Mouse (Mus musculus): ENCODE measurements at regions not wholly inside any gene's neighbourhood (a gene's known extent, or its start where the extent isn't known, plus 50 kb on each side); places are given as distances from the start of the nearest gene placed in this dataset.

DNA sequence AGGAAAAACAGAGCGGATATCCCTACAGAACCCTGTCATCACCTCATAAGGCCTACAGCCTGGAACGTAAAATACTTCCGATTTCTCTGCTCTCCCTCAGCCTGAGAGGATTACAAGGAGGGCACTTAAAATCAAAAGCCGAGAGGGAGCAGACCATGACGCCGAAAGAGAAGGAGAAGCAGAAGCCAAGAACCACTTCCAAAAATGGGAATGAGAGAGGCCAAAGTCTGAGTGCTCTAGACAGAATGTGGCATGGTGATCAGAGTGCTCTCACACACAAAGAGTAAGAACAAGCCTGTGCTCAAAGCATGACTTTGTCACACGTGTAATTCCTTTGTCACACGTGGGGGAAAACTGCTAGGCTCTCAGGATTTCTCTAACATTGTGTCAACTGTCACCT lies 125.9 kb downstream of the Hlx start:
- DNase-seq = no peak

- no peak for DNase-seq
These were observed 126.8 kb downstream of the Hlx start for GRCm38 (mm10) chr1:184605666-184606065.

DNA sequence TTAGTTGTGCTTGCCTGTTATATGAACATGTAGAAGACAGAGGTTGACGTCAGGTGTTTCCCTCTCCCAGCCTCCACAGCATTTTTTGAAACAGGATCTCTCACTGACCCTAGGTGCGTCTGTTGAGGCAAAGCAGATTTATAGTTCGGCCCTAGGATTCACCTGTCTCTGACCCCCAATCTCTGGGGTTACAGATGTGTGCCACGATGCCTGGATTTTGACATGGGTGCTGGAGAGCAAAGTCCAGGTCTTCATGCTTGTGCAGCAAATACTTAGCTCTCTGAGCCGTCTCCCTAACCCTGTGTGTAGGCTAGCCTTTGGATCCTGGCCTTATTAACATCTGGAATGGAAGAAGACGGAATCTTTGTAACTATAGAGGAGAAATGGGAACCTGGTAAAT lies 129.3 kb downstream of the Hlx start:
- DNase-seq = no peak

DNA sequence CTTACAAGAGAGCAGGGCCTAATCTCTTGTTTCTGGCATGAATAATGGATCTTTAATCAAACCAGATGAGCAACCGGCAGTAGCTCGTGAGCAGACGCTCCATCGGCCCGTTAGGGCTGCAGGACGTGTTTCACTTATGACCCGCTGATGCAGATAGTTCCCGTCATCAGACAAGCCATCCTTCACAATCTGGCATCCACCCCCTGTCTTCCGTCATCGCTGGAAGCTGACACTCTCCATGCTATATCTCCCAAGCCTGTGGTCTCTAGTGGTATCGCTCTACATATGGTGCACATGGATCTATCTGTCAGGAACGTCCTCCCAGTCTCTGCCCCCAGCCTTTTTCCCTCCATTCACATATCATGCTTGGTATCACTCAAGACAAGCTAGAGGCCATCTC lies 137.0 kb downstream of the Hlx start:
- DNase-seq = no peak

GRCm38 (mm10) chr1:184590634-184591033 lies 141.8 kb downstream of the Hlx start:
- DNase-seq = peak; percentile 16

DNA sequence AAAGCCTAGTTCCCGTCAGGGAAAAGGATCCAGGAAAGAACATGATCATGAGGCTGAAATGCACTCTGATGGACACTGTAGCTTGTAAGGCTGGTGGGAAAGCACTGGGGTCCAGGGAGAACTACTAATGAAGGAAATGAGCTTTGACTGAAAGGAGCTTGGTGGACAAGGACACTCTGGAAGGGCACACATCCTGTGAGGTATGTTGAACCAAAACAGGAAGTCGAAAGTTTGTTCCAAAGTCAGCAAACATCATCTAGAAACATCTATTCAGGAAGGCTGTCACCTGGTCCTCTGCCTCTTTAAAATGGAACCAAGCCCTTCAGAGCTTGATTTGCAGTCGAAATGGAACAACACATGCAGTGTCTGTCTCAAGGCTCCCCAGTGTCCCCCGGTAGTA lies 143.1 kb downstream of the Hlx start:
- DNase-seq = no peak

DNA sequence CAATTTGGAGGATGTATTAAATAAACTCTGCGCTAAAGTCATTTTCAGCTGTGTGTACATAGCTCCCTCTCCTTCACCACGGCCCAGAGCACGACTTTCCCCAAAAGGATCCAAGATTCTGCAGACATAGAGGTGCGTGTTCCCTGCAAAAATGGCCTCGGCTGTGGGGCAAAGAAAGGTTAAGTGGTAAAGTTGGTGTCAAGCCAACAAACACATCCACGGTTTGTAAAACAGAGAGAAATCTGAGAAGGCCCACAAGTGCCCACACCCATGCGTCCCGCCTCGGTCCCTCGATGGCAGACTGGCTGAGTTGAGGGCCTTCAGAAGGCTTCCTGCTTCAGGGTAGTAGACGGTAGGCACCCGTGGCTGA lies 147.9 kb downstream of the Hlx start:
- DNase-seq = no peak

- DNase-seq = no peak
These were observed 148.5 kb downstream of the Hlx start for GRCm38 (mm10) chr1:184583751-184584504.

GRCm38 (mm10) chr1:184579475-184579874 lies 152.9 kb downstream of the Hlx start:
- no peak for DNase-seq

DNA sequence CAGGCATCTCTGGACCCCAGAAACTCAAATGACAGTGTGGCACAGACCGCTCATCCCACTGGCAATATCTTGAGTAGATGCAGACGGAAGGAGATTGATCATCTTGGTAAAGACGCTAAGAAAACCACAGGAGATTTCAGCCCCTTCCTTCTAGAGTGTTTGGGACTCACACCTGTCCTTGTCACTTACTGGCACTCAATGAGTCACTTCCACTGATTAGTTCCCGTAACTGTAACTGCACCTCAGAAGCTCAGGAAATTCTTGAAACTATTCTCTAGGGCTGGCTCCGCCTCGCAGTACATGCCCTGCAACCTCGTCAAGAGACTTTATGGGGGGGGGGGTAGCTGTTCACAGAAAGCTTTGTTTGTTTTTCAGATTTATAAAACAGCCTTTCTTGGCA lies 155.9 kb downstream of the Hlx start:
- DNase-seq = no peak

- DNase-seq = no peak
These were observed 159.1 kb downstream of the Hlx start for GRCm38 (mm10) chr1:184573325-184573724.

DNA sequence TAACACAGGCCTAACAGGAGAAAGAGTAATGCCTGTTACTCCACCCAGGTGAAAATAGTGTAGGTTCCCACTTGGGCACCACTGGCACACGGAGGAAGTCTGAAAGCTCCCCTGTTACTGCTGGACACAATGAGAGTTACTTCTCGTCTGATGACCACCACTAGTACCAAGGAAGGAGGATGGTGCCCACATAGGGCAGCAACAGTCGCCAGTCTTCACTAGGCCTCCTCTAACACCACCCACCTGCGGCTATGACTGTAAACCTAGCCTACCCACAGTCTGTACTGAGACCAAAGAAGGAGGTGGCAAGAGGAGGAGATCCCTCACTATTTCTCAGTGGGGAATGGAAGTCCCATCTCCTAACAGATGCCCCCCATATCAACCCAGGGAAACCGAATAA lies 161.7 kb downstream of the Hlx start:
- no peak for DNase-seq

GRCm38 (mm10) chr1:184562926-184563325 lies 169.5 kb downstream of the Hlx start:
- no peak for DNase-seq

DNA sequence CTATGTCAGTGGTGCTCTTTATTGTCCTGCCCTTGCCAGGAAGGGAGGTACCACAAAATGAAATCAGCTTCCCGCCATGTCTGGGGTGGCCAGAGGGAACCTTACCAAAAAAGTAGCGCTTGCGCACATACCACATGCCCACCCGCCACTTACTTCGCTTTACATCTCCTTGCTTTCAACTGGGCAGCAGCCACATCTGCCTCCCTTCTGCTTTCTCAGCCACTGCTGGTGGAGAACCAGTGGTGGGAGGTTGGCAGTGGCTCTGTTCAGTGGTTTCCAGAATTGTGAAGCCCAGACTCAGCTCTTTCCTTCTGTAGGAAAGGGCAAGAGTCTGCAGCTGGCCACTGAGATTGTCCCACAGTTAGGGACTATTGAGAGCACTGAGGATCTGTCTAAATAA lies 170.2 kb downstream of the Hlx start:
- no peak for DNase-seq

- DNase-seq = no peak
These were observed 172.9 kb downstream of the Hlx start for GRCm38 (mm10) chr1:184559543-184559942.

GRCm38 (mm10) chr1:184553791-184554190 lies 178.6 kb downstream of the Hlx start:
- no peak for DNase-seq

DNA sequence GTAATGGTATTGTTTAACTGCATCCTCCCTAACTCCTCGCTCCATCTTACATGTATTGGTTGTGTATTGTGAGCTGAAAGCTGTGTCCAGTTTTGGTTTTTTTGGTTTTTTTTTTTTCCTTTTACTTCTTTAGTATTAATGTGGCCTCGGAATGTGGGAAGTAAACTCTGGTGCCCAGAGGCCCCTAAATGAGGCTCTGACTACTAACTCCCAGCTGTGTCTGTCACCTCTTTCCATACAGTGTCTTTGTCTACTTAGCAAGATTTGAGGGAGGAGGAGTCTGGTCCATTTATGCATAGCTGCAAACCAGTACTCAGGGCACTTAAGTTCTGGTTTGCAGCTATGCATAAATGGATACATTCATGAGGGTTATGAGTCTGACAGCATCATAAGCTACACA lies 181.9 kb downstream of the Hlx start:
- DNase-seq = no peak

GRCm38 (mm10) chr1:184547650-184548235 lies 184.7 kb downstream of the Hlx start:
- no peak for DNase-seq

DNA sequence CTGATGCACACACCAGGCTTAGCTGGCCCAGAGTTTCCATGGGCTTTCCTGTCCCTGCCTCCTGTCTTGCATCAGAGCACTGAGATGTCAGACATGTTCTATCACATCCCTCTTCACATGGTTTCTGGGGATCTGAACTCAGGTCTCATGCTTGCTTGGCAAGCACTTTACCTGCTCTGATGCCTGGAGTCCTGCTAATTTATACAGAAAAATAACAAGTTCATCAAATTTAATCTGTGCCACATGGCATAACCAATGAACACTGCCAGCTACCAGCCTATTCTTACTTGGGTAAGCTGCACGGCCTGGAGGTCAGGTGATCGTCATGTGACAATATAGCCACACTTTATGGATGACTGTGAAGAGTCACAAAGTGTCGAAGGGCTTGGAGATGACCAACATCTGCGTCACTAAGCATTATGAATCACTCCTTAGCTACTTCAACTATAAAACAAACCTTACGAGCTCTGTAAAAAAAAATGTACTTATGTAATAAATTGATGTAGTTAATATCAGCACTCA lies 186.2 kb downstream of the Hlx start:
- DNase-seq = no peak

GRCm38 (mm10) chr1:184545111-184545510 lies 187.3 kb downstream of the Hlx start:
- no peak for DNase-seq

GRCm38 (mm10) chr1:184542321-184543115 lies 189.9 kb downstream of the Hlx start:
- no peak for DNase-seq

DNA sequence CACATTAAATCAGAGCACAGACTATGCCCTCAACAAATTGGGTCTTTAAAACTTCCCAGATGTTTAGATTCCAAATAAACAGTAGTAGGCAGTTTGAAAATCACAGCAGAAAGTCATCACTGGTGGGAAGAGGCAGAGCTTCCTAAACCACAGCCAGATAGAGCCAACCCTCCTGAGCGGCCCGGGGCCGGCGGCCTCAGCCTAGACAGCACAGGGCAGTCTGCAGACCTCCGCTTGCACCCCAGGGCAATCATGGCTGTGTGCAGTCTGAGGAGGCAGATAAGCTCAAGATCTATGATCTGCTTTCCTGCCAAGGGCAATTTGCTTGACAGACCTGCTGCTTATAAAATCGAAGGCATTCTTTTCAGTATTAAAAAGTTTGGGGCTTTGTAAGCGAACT lies 192.6 kb downstream of the Hlx start:
- DNase-seq = peak; percentile 12

Measured in adrenal gland, postnatal 10 days (tissue).